Mouse (Mus musculus): ENCODE data around the gene Ap5z1. TPM values are rescaled to one million over a fixed set of nuclear protein-coding genes. Genes with fewer than 3 reads are reported as not detected.
A peak's percentile ranks its signal among the peaks of the same experiment; 100 is the strongest.

Ap5z1 gene
- total and polyA plus RNA-seq, 2 experiments from 2014 or later: 6.6 to 15.3 TPM

GRCm38 (mm10) chr5:142424627-142425349 lies 39.0 kb upstream of the Ap5z1 start:
- H3K27ac ChIP-seq (ENCODE audit: low read depth, low read length): peak overlapping the region; percentile 49; the same call in 1 of the 2 replicates
- H3K9me3 ChIP-seq (ENCODE audit: low read length): no peaks in the 10 kb centered on the region
- peaks cover 4% of the 10 kb centered on the region; the same call in 1 of the 2 replicates for H3K36me3 ChIP-seq (ENCODE audit: insufficient read depth, low read length)
- H3K9ac ChIP-seq (replicated peaks; ENCODE audit: low read length, poor library complexity, severe bottlenecking): no peak overlapping the region
- no peak for ATAC-seq (ENCODE audit: low FRiP score)
- 68% methylated on average over 13 of the region's 13 CpGs for WGBS
- H3K4me2 ChIP-seq (ENCODE audit: low read depth, low read length, poor library complexity, severe bottlenecking): no peak overlapping the region
- no peaks in the 10 kb centered on the region for H3K4me1 ChIP-seq (ENCODE audit: insufficient read depth, low read length)
- no peaks in the 10 kb centered on the region for H3K27me3 ChIP-seq (ENCODE audit: insufficient read depth, low read length)
- no peak overlapping the region for H3K4me3 ChIP-seq (ENCODE audit: low read depth, low read length)
- no peak for TF ChIP-seq CTCF (IDR thresholded peaks at IDR 0.05)
- peak; percentile 51 for DNase-seq (ENCODE audit: low spot score)

- H3K4me2 ChIP-seq (ENCODE audit: low read depth, low read length, poor library complexity, severe bottlenecking): no peak overlapping the region
- no peak overlapping the region for H3K9ac ChIP-seq (replicated peaks; ENCODE audit: low read length, poor library complexity, severe bottlenecking)
- ATAC-seq (ENCODE audit: low FRiP score) (no peak), DNase-seq (ENCODE audit: low spot score) (no peak)
- TF ChIP-seq CTCF (IDR thresholded peaks at IDR 0.05): no peak
- no peak overlapping the region for H3K27ac ChIP-seq (ENCODE audit: low read depth, low read length)
- H3K4me3 ChIP-seq (ENCODE audit: low read depth, low read length): no peak overlapping the region
- peaks cover 4% of the 10 kb centered on the region; the same call in 1 of the 2 replicates for H3K36me3 ChIP-seq (ENCODE audit: insufficient read depth, low read length)
- H3K4me1 ChIP-seq (ENCODE audit: insufficient read depth, low read length): no peaks in the 10 kb centered on the region
- 75% methylated on average over 2 of the region's 2 CpGs for WGBS
- no peaks in the 10 kb centered on the region for H3K9me3 ChIP-seq (ENCODE audit: low read length)
- H3K27me3 ChIP-seq (ENCODE audit: insufficient read depth, low read length): no peaks in the 10 kb centered on the region
Measured at GRCm38 (mm10) chr5:142426476-142426875, 37.3 kb upstream of the Ap5z1 start.

- no peak for ATAC-seq (ENCODE audit: low FRiP score)
- no peak overlapping the region for H3K4me2 ChIP-seq (ENCODE audit: low read depth, low read length, poor library complexity, severe bottlenecking)
- no peak overlapping the region for H3K4me3 ChIP-seq (ENCODE audit: low read depth, low read length)
- H3K27ac ChIP-seq (ENCODE audit: low read depth, low read length): no peak overlapping the region
- no peaks in the 10 kb centered on the region for H3K27me3 ChIP-seq (ENCODE audit: insufficient read depth, low read length)
- H3K4me1 ChIP-seq (ENCODE audit: insufficient read depth, low read length): no peaks in the 10 kb centered on the region
- no peaks in the 10 kb centered on the region for H3K9me3 ChIP-seq (ENCODE audit: low read length)
- no peak overlapping the region for H3K9ac ChIP-seq (replicated peaks; ENCODE audit: low read length, poor library complexity, severe bottlenecking)
- DNase-seq (ENCODE audit: low spot score): no peak
- H3K36me3 ChIP-seq (ENCODE audit: insufficient read depth, low read length): no peaks in the 10 kb centered on the region
- WGBS: 40% methylated on average over 10 of the region's 10 CpGs
- TF ChIP-seq CTCF (IDR thresholded peaks at IDR 0.05): no peak
Measured at GRCm38 (mm10) chr5:142427876-142428275, 35.9 kb upstream of the Ap5z1 start.

GRCm38 (mm10) chr5:142428691-142429090 lies 35.1 kb upstream of the Ap5z1 start:
- H3K9me3 ChIP-seq (ENCODE audit: low read length): no peaks in the 10 kb centered on the region
- no peak overlapping the region for H3K4me2 ChIP-seq (ENCODE audit: low read depth, low read length, poor library complexity, severe bottlenecking)
- ATAC-seq (ENCODE audit: low FRiP score) (no peak), DNase-seq (ENCODE audit: low spot score) (no peak)
- H3K36me3 ChIP-seq (ENCODE audit: insufficient read depth, low read length): no peaks in the 10 kb centered on the region
- no peaks in the 10 kb centered on the region for H3K27me3 ChIP-seq (ENCODE audit: insufficient read depth, low read length)
- H3K4me3 ChIP-seq (ENCODE audit: low read depth, low read length): no peak overlapping the region
- no peak overlapping the region for H3K9ac ChIP-seq (replicated peaks; ENCODE audit: low read length, poor library complexity, severe bottlenecking)
- H3K27ac ChIP-seq (ENCODE audit: low read depth, low read length): no peak overlapping the region
- WGBS: 71% methylated on average over 6 of the region's 6 CpGs
- H3K4me1 ChIP-seq (ENCODE audit: insufficient read depth, low read length): no peaks in the 10 kb centered on the region
- no peak for TF ChIP-seq CTCF (IDR thresholded peaks at IDR 0.05)

- no peak for TF ChIP-seq CTCF (IDR thresholded peaks at IDR 0.05)
- Histone ChIP-seq H3K36me3 (ENCODE audit: insufficient read depth, low read length) (peaks cover 8% of the 10 kb centered on the region), H3K4me1 (ENCODE audit: insufficient read depth, low read length) (no peaks in the 10 kb centered on the region), H3K27ac (ENCODE audit: low read depth, low read length) (no peak overlapping the region), H3K9ac (replicated peaks; ENCODE audit: low read length, poor library complexity, severe bottlenecking) (no peak overlapping the region), H3K9me3 (ENCODE audit: low read length) (no peaks in the 10 kb centered on the region), H3K4me2 (ENCODE audit: low read depth, low read length, poor library complexity, severe bottlenecking) (no peak overlapping the region), H3K4me3 (ENCODE audit: low read depth, low read length) (no peak overlapping the region), H3K27me3 (ENCODE audit: insufficient read depth, low read length) (no peaks in the 10 kb centered on the region)
- 73% methylated on average over 12 of the region's 12 CpGs for WGBS
- ATAC-seq (ENCODE audit: low FRiP score) (no peak), DNase-seq (ENCODE audit: low spot score) (no peak)
Measured at GRCm38 (mm10) chr5:142431029-142431428, 32.7 kb upstream of the Ap5z1 start.

- no peak overlapping the region for H3K9ac ChIP-seq (replicated peaks; ENCODE audit: low read length, poor library complexity, severe bottlenecking)
- no peaks in the 10 kb centered on the region for H3K27me3 ChIP-seq (ENCODE audit: insufficient read depth, low read length)
- no peak overlapping the region for H3K4me2 ChIP-seq (ENCODE audit: low read depth, low read length, poor library complexity, severe bottlenecking)
- ATAC-seq (ENCODE audit: low FRiP score) (no peak), DNase-seq (ENCODE audit: low spot score) (no peak)
- no peaks in the 10 kb centered on the region for H3K4me1 ChIP-seq (ENCODE audit: insufficient read depth, low read length)
- H3K36me3 ChIP-seq (ENCODE audit: insufficient read depth, low read length): peaks cover 10% of the 10 kb centered on the region
- no peak for TF ChIP-seq CTCF (IDR thresholded peaks at IDR 0.05)
- H3K4me3 ChIP-seq (ENCODE audit: low read depth, low read length): no peak overlapping the region
- H3K27ac ChIP-seq (ENCODE audit: low read depth, low read length): no peak overlapping the region
- no peaks in the 10 kb centered on the region for H3K9me3 ChIP-seq (ENCODE audit: low read length)
- WGBS: 77% methylated on average over 9 of the region's 9 CpGs
Measured at GRCm38 (mm10) chr5:142431811-142432434, 31.8 kb upstream of the Ap5z1 start.

All from midbrain, postnatal 0 days (tissue).